Mouse (Mus musculus): Measurements from ENCODE around the gene Ryr1.
"Not testable (repeated sequence)": the region's sequence is repeated elsewhere in the genome, so short reads cannot be mapped to it uniquely, and the experiment has no call there.

Gene Ryr1

DNA sequence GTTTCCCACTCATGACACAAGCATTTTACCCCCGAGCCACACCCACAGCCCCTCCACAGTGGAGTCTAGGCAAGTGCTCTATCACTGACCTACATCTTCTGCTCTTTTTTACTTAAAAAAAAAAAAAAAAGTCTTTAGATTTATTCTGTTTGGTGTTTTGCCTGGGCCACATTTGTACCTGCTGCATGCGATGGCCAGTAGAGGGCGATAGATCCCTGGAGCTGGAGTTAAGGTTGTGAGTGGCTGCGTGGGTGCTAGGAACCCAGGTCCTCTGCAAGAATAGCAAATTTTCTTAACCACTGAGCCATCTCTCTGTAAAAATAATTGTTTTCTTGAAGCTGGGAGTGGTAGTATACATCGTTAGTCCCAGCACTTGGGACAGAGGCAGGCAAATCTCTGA, 133.4 kb downstream of the Ryr1 start:
- no peak for DNase-seq (ENCODE audit: extremely low spot score)

GRCm38 (mm10) chr7:28990766-28991273, 134.2 kb downstream of the Ryr1 start:
- DNase-seq (ENCODE audit: extremely low spot score) = no peak

GRCm38 (mm10) chr7:28985207-28985606, 139.8 kb downstream of the Ryr1 start:
- no peak for DNase-seq (ENCODE audit: extremely low spot score)

DNA sequence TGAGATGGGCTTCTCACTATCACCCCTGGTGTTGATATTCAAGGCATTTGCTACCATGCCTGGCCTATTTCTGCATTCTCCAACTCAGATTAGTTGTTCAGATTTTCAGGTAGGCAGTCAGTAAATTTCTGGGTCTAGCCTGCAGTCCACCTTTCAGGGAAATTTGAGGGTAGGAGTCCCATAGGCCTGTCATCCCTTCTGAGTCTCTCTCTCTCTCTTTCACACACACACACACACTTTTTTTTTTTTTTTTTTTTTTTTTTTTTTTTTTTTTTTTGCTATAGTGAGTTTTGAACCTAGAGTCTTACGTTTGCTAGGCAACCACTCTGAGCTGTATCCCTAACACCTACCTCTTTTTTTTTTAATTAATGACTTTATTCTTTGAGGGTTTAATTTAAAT, 140.5 kb downstream of the Ryr1 start:
- DNase-seq (ENCODE audit: extremely low spot score) = no peak

- no peak for DNase-seq (ENCODE audit: extremely low spot score)
Observed at GRCm38 (mm10) chr7:28983849-28984248, 141.1 kb downstream of the Ryr1 start.

- DNase-seq (ENCODE audit: extremely low spot score) = no peak
Observed at GRCm38 (mm10) chr7:28983141-28983564, 141.8 kb downstream of the Ryr1 start.

DNA sequence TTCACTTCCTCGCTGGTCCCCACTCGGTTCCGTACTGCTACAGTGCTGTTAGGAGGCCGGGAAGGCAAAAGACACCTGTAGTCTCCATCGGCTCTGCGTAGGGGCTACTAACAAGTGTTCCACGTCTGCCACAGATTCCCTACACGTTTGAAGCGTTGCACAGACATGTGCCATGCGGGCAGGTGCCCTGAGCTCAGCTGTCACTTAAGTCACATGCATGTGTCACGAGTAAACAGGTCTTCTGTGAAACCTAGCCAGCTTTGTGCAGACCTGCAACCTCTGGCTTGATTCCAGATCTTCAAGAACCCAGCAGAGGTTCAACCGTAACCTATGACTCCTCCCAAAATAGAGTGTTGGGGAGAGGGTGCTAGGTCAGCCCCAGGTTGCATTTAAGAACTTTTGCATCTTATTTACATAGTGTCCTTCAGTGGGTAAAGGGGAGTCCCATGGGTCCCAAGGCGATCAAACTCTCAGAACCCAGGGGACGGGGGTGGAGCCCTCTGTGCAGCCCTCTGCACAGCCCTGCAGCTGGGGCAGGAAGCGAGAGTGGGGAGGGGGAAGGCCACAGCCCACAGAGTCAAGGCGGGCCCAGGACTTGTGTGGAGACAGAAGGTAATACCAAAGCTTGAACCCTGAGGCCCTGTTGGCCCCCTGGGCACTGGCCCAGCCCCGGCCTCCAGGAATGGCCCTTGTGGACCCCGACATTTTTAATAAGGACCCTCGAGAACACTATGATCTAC, 142.5 kb downstream of the Ryr1 start:
- DNase-seq (ENCODE audit: extremely low spot score) = no peak

GRCm38 (mm10) chr7:28981651-28982273, 143.2 kb downstream of the Ryr1 start, which contains the start of the genes Eif3k and Map4k1:
Eif3k (minus strand) TSS chr7:28981864.
Map4k1 (plus strand) TSS chr7:28982050.
- peak; percentile 93 for DNase-seq (ENCODE audit: extremely low spot score)

DNA sequence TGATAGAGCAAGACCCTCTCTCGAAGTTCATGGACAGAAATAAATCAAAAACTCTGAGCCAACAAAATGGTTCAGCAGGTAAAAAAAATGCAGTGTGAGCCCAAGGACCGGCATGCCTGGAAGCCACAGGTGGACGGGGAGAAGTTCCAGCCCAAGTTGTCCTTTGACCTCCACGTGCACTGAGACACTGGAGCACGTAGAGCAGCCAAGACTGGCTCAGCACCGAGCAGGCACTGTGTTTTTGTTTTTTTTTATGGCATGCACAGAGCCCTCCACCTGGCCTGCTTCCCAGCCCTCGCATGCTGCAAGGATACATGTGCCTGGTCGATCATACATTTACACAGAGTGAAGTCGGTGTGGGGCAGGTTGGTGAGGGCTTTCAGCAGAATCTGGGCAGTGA, 147.4 kb downstream of the Ryr1 start:
- DNase-seq (ENCODE audit: extremely low spot score) = no peak

DNA sequence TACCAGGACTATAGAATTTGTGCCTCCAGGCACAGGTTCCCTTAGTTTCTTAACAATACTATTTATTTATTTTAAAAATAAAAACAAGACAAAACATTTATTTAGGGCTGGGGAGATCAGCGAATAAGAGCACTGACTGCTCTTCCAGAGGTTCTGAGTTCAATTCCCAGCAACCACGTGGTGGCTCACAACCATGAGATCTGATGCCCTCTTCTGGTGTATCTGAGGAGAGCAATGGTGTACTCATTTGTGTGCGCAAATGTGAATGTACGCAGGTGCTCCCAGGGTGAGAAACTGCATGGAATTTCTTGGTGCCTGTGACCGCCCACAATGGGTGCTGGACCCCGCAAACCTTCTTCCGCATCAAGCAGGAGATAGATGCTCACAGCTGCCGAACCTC, 152.0 kb downstream of the Ryr1 start:
- DNase-seq (ENCODE audit: extremely low spot score) = no peak

DNA sequence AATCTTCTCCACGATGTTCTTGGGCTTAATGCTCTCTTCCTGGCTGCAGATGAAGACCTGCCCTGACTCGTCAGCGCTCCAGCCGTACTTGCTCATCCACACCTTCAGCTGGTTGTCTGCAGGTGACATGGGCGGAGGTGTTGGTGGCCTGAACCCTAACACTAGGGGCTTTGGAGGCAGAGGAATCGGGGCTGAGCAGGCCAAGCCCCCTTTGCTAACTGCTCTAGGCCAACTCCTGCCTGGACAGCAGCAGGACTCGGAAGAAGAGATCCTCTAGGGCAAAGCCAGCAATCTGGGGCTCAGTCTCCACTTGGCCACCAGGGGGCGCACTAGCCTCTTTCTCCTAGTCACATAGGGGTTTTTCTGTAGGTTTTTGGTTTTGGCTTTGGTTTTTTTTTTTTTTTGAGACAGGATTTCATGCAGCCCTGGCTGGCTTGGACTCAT, 152.4 kb downstream of the Ryr1 start:
- peak; percentile 73 for DNase-seq (ENCODE audit: extremely low spot score)

DNA sequence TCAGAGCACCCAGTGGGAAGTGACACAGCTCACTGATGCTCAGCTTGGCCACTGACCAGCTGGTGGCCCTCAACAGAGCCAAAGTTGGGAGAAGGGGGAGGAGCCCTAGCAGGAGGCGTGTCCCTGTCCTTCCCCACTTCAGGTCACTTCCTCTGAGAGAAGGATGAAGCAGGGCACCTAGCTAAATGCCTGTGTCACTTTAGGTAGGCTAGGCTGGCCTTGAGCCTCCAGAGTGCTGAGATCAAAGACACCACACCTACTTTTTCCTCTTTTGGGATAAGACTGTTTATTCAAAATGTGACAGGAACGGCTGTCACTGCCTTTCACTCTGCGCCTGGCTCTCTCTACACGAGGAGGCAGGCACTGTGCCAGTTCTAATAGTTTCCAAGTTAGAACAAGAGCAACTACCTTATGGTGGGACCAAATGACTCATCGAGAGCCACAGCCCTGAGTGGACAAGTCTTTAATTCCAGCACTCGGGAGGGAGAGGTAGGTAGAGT, 153.2 kb downstream of the Ryr1 start:
- no peak for DNase-seq (ENCODE audit: extremely low spot score)

GRCm38 (mm10) chr7:28971029-28971428, 153.9 kb downstream of the Ryr1 start:
- DNase-seq (ENCODE audit: extremely low spot score) = no peak

GRCm38 (mm10) chr7:28969672-28970394, 155.1 kb downstream of the Ryr1 start:
- no peak for DNase-seq (ENCODE audit: extremely low spot score)

DNA sequence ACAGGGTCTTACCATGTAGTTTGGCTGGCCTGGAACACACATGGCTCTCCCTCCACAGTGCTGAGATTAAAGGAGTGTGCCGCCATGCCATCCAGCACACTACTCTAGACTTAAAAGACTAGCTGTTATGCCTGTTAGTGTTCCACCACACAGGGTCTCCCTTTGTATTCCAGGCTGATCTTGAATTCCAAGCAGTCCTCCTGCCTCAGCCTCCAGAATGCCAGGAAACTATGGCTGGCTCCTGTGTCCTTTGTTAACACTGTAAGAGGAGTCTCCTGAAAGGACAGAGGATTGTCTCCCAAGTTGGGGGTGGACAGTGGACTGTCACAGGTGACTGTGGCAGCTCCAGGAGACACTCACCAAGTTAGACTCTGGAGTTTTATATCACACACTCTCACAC, 155.7 kb downstream of the Ryr1 start:
- no peak for DNase-seq (ENCODE audit: extremely low spot score)

- not testable (repeated sequence) for DNase-seq (ENCODE audit: extremely low spot score)
Observed at GRCm38 (mm10) chr7:28968120-28968519, 156.9 kb downstream of the Ryr1 start.

DNA sequence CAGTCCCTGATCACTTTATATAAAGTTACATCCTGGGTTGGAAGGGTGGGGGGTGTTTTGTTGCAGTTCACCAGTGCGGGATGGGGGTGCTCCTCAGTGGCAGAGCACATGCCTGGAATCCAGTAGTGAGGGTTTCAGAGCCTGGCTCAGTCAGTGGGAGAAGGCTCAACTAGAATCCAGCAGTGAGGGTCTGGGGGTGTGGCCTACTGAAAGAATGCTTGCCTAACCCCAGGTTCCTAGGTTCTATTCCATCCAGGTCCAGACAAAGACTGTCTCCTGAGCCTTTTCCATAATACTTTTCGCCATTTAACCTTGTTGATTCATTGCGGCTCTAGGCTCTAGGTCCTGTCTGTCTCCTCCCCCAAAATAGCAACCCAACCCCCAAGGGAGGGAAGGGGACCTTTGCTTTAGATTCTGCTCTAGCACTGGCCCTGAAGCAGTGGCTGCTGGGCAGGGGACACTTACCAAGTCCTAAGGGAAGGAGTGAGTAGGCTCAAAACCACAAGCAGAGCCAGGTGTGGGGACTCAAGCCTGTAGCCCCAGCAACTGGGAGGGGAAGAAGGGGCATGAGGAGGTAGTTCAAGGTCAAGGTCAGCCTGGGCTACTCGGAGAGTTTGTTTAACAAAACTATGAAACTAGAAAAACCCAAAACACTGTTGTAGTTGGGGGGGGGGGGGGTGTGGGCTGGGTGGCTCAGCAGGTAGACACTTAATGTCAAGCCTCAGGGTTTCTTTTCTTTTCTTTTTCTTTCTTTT, 158.1 kb downstream of the Ryr1 start:
- no peak for DNase-seq (ENCODE audit: extremely low spot score)

GRCm38 (mm10) chr7:28966181-28966580, 158.8 kb downstream of the Ryr1 start:
- no peak for DNase-seq (ENCODE audit: extremely low spot score)

GRCm38 (mm10) chr7:28965346-28965840, 159.6 kb downstream of the Ryr1 start:
- DNase-seq (ENCODE audit: extremely low spot score) = no peak

DNA sequence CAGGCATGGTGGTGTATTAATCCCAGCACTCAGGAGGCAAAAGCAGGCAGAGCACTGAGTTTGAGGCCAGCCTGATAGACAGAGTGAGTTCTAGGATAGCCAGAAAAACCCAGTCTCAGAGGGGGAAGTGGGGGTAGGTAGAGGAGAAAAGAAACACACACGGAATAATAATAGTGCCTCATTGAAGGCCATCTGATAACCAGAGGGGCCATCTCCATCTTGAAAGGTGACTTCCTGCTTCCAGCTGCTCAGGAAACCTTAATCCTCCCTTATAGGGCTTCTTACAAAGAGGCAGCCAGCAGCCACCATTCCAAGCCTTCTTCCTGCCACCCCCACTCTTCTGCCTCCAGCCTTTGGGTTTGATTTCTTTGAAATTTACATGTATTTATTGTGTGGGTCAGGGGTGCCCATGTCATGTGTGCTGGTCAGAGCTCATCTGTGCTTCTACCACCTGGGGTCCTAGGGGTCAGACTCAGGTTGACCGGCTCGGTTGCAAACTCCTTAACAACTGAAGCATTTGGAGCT, 161.5 kb downstream of the Ryr1 start:
- DNase-seq (ENCODE audit: extremely low spot score) = no peak
